Mouse (Mus musculus) brain, embryonic 14.5 days (tissue): ENCODE measurements around the gene Hsf2bp.

Source experiments
- CTCF ChIP-seq: fragments of 200-500 bp; IDR thresholded peaks from 2 replicates; pipeline ENCODE4 v1.5.1; 2012; ENCODE audit warnings: inconsistent platforms, mild to moderate bottlenecking, moderate library complexity, borderline replicate concordance; ENCODE audit not compliant: insufficient read depth, insufficient read length; ENCODE audit errors: extremely low read depth
- POLR2A ChIP-seq: fragments of 200-500 bp; IDR thresholded peaks from 2 replicates; pipeline ENCODE4 v1.6.1; 2012; ENCODE audit warnings: mild to moderate bottlenecking, inconsistent platforms, borderline replicate concordance; ENCODE audit not compliant: poor library complexity, insufficient read depth, insufficient read length, severe bottlenecking; ENCODE audit errors: extremely low read depth

DNA sequence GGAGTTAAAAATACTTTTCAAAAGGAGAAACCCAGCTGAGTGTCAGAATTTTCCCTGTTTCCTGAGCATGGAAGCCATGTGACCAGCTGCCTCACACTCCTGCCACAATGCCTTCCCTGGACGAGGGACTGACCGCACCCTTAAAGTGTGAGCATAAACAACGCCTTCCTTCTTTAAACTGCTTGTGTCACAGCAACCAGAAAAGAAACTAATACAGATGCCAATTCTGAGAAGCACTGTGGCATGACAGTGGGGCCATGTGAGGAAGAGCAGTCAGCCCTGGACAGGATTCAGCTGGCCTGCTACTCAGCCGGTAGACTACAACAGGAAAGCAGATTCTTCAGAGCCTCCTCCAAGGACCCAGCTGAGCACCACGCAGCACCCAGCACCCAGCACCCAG is 29.3 kb downstream of the Hsf2bp start:
- TF ChIP-seq POLR2A (no peak), CTCF (no peak)
